Mouse (Mus musculus) retina, adult 2 months (tissue): ENCODE data around the gene Wdr86.
"Not testable (repeated sequence)": the region's sequence is repeated elsewhere in the genome, so short reads cannot be mapped to it uniquely, and the experiment has no call there.

ENCODE experiments used
- DNase-seq: peaks from one replicate; pipeline ENCODE4 v3.0.0-alpha.2; 2012; ENCODE audit warnings: low read depth, low spot score

Gene Wdr86

DNA sequence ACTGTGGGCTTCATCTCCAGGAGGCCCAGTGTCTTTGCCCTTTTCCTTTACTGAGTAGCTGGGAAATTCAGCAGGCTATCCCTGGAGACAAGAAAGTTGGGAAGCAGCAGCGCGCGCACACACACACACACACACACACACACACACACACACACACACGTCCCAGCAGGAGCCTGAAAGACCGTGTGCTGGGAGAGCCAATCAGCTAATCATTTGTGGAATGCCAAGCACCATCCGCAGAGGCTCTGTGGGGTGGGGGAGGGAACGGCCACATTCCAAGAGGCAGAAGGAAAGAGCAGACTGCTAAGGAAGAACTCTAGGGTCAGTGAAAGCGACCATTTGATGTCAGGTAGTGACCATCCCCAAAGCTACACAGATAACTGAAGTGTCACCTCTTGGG is 2.6 kb upstream of the Wdr86 start:
- no peak for DNase-seq

GRCm38 (mm10) chr5:24730986-24731385 is 459 bp upstream of the Wdr86 start:
- no peak for DNase-seq

GRCm38 (mm10) chr5:24729797-24730487 is 585 bp downstream of the Wdr86 start:
- DNase-seq, result no peak

GRCm38 (mm10) chr5:24726901-24727836 is 3.4 kb downstream of the Wdr86 start:
- DNase-seq, result no peak

DNA sequence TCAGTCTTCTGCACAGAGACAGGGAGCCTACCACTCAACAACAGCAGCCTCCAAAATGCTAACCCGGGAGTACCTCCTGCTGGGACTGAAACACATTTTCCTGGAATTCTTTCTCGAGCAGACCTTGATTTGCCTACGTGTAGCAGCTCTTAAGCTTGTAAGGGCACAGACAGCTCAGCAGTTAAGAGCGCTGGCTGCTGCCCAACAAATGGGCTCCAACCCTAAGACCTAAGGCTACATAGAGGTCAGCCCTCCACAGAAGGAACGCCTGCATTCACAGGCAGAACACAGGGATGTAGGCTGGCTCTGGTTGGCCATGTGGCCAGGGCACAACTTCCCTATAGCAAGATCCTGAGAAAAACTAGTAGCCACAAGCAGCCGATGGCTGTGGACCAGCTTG is 4.6 kb downstream of the Wdr86 start:
- DNase-seq, result no peak

- no peak for DNase-seq
Measured at GRCm38 (mm10) chr5:24724805-24725204, 5.7 kb downstream of the Wdr86 start.

- no peak for DNase-seq
Measured at GRCm38 (mm10) chr5:24724270-24724634, 6.3 kb downstream of the Wdr86 start.

DNA sequence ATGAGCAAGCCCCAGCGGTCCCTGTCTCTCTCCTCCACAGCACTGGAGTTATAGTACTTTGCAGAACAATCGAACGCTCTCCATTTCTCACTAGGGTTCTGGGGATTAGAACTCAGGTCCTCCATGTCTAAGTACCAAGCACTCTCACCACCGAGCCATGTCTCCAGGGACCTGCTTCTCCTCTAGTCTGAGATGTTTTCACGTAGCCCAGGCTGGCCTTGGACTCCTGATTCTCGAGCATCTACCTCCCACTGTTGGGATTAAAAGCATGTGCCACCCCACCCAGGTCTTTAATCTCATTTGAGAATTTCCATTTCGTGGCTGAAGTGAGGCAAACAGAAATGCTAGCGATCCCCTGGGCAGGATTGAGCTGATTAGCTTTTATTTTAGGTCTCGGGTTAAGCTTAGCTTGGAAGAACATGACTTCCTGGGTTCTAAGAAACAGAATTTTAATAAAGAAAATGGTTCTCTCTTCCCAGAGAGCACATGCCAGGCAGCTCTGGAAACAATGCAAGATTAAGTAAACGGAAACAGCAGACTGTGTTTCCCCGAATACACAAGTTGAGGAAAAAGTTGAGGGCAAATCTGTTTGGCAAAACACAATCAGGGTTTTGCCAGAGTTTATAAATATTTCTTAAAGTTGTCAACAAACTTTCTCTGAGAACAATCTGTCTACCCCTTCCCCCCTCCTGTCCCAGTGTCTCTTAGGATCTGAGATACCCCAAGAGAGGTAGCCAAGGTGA is 6.8 kb downstream of the Wdr86 start:
- DNase-seq, result no peak

- no peak for DNase-seq
Measured at GRCm38 (mm10) chr5:24719852-24720251, 10.7 kb downstream of the Wdr86 start.

DNA sequence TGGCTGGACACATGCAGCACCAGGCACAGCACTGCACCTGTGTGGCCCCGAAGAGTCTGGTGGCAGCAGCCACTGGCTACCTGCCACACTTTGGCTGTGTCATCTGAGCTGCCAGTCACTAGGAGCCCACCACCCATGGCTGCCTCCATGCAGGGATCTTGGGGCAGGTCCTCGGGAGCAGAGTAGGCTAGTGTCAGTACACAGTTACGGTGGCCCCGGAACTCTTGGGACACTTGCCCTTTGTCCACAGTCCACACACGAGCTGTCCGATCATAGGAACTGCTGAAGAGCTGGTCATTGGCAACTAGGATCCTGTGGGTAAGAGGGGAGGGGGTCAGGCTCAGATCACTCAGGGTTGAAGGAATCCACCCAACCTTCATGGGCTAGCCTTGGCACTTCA is 12.5 kb downstream of the Wdr86 start:
- no peak for DNase-seq

DNA sequence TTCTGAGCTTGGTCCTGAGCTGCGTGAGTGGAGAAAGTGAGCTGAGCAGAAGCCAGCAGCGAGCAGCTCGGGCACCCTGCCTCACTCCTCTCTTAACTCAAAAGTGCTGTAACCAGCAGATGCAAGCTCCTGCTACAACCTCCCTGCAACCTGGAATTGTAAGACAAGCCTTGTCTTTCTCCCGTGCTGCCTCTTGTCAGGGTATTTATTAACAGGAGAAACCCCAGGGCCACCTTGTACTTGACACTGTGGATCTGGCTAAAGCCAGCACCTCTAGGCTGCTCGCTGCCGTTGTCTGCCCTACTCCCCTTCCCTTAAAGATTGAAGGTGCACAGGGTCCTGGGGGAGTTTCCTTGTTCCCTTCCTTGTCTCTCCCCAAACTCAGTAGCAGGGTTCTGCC is 16.5 kb downstream of the Wdr86 start:
- DNase-seq, result no peak

DNA sequence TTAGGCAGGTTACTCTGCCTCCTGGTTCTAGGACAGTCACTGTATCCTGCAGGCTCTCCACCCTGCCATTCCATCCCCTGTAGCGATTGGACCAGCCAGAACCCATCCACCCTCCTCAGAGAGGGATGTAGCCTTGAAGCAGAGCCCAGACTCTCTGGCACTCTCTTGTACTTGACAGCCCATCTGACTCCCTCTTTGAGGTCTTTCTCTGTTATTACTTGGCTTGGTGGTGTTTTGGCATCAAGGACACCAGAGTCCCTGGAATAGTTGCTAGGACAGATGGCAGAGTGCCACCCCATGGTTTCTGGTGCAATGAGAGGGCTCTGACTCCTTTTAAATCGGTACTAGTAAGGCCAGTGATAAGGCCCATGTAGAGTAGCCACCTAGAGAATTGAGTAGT is 17.3 kb downstream of the Wdr86 start:
- DNase-seq, result no peak

- DNase-seq, result no peak
Measured at GRCm38 (mm10) chr5:24711615-24712014, 18.9 kb downstream of the Wdr86 start.

DNA sequence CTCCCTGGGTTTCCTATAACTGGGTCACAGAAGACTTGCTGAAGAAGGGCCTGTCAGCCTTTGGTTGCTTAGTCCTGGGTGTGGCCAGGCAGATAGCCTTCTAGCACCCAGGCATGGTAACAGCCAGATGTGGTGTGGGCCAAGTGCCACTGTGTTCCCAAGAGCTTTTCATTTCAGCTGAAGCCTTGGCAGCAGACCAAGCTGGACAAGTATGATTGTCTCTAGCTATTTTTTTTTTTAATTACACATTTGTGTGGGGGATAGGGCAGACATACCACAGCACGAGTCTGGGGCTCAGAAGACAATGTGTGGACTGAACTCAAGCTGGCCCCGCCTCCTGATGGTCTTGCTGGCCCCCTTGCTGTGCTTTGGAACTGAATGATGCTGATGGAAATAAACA is 20.6 kb downstream of the Wdr86 start:
- DNase-seq, result no peak

GRCm38 (mm10) chr5:24704615-24705014 is 25.9 kb downstream of the Wdr86 start:
- DNase-seq, result no peak

- DNase-seq, result no peak
Measured at GRCm38 (mm10) chr5:24701271-24701670, 29.3 kb downstream of the Wdr86 start.

DNA sequence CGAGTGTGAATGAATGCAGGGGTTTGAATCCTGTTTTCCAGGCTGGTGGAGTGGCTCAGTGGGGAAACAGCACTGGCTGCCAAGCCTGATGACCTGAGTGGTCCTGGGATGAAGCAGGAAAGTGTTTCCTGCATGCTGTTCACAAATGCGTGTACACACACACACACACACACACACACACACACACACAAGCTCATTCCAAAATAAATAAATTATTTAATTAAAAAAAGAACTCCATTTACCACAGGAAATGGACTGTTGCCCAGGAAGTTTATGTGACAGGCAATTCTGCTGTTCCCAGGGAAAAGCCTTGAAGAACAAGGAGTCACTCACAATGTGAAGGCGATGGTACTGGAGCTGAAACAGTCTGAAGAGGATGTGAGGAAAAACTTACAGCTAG is 33.8 kb downstream of the Wdr86 start:
- no peak for DNase-seq

- no peak for DNase-seq
Measured at GRCm38 (mm10) chr5:24687696-24688095, 42.8 kb downstream of the Wdr86 start.

- DNase-seq, result not testable (repeated sequence)
Measured at GRCm38 (mm10) chr5:24686671-24687420, 43.7 kb downstream of the Wdr86 start.

DNA sequence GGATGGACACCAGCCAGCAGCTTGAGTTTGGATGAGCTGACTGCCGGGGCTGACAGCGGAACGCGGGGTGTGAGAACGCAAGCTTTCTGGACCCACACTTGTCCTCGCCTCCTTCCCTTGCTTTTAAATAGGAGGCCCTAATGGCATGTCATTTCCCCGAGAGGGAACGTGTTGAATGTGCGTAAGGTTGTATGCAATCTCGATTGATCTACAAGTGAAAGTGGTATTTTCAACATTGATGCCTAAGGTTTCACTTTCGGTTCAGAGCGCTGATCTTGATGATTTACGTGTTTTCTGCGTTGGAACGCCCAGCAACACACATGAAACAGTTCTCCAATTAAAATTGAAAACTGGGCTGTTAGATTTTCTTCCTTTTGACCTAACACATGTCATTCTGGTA is 44.4 kb downstream of the Wdr86 start:
- DNase-seq, result peak; percentile 30

GRCm38 (mm10) chr5:24685366-24686093 is 45.0 kb downstream of the Wdr86 start, which contains the start of gene Nub1:
Gene Nub1 (plus strand): TSS chr5:24685532.
- peak; percentile 97 for DNase-seq
